Mouse (Mus musculus) cortical plate, adult 2 months (tissue): Measurements from ENCODE around the gene Med13.

ENCODE experiments used
- CTCF ChIP-seq: fragments of 200-500 bp; IDR thresholded peaks from 2 replicates; pipeline ENCODE4 v1.5.1; 2011; ENCODE audit warnings: mild to moderate bottlenecking, control low read depth, low read length; ENCODE audit not compliant: insufficient read depth; ENCODE audit errors: extremely low read depth
- POLR2A ChIP-seq: fragments of 200-500 bp; IDR thresholded peaks from 2 replicates; pipeline ENCODE4 v1.6.1; 2011; ENCODE audit warnings: mild to moderate bottlenecking, low read length, control low read depth; ENCODE audit not compliant: insufficient read depth; ENCODE audit errors: extremely low read depth

GRCm38 (mm10) chr11:86356854-86357788 is at the start of gene Med13:
- TF ChIP-seq CTCF (no peak), POLR2A (no peak)
